Mouse (Mus musculus): ENCODE measurements at regions not wholly inside any gene's neighbourhood (a gene's known extent, or its start where the extent isn't known, plus 50 kb on each side); places are given as distances from the start of the nearest gene placed in this dataset.

GRCm38 (mm10) chr3:75696117-75697077 is 51.6 kb upstream of the Gm29133 start:
- DNase-seq = peak in 1 of 2 experiments; percentile 8

All from cerebellum, postnatal 10 days (tissue).